Mouse (Mus musculus): Measurements from ENCODE around the gene Zc3h4. TPM values are rescaled to one million over a fixed set of nuclear protein-coding genes. Genes with fewer than 3 reads are reported as not detected.
A peak's percentile ranks its signal among the peaks of the same experiment; 100 is the strongest.
"Not testable (repeated sequence)": the region's sequence is repeated elsewhere in the genome, so short reads cannot be mapped to it uniquely, and the experiment has no call there.

The Zc3h4 gene
- polyA plus RNA-seq (2017; shearing (Covaris generic)) = 10 to 100 TPM; 13.5 to 18.0 TPM

DNA sequence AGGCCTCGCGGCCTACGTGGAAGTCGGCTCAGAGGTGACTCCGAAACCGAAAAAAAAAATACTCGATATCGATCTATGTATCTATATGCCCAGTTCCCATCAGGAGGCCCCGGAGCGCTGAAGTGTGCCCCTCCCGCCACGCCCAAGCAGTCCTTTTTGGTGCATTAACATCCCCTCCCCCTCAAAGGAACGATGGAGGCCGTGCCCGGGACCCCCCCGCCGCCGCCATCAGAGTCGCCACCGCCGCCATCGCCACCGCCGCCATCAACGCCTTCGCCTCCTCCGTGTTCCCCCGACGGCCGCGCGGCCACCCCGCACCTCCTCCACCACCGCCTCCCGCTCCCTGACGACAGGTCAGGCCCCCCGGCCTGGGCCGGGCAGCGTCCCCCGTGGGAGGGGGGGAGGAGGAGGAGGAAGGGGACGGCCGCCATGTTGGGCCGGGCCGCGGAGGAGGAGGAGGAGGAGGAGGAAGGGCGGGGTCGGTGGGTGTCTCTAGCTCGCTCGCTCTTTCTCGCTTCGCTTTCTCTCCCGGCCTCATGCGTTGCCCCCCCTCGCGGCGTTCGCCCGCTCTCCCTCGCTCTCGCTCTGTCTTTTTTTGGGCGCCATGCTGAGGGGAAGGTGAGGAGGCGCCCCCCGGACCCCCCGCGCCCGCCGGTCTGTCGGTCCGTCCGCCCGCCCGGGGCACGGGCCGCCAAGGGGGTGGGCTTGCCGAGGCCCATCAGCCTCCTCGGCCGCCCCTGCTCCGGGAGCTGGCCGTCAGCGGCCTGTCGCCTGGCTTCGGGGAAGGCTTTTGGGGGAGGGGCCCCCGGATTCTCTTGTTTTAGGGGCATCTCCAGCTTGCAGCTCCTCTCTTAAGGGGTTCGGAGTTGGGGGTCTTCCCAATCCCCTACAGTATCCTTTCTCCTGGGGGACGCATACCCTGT is at the start of gene Zc3h4:
Gene Zc3h4 (plus strand): TSS at position 222 of the 923 bp plus-strand sequence.
- ATAC-seq = peak; percentile 22

DNA sequence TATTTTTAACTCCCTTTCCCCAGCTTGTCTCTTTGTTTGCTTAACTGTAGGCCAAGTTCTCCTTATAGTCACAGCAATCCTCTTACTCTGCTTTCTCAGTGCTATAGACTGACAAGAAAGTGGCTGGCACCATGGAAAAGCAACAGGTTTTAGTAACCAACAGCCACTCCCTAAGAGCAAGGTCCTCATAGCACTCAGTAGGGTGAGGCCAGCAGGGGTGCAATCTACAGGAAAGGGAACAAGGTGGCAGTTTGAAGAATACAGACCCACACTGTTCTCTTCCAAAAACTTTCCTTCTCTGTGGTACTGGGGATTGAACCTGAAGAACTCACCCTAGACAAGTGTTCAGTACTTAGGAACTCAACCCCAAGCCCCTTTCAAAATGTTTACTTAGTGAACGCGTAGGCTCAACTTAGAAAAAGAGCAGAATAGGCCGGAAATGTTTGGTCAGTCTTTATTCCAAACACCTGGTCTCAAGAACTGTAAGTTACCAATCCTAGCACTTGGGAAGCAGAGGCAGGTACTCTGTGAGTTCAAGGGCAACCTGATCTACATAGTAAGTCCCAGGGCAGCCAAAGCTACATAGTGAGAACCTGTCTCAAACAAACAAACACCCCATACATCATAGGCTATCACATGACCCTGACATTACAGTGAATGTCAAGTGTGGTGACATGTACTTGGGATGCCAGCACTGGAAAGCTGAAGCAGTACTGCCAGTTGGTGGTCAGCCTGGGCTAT is 44.7 kb upstream of the Zc3h4 start:
- ATAC-seq = no peak

DNA sequence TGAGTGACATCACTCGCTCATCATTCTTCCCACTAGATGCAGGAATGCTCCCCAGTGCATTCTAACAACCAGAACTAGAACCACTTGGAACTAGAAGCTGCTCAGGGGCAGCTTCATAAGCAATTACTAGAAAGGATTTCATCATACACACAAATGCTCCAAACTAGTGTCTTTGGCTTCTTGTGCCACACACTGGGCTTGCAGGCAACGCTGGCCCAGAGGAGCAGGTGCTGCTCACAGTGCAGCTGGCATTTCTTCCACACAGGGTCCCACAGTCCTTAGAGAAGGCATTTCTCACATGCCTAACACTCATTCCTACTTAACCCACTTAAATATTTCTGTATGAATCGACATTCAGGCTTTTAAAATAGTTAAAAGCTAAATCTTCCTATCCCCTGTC is 43.1 kb upstream of the Zc3h4 start:
- ATAC-seq = no peak

DNA sequence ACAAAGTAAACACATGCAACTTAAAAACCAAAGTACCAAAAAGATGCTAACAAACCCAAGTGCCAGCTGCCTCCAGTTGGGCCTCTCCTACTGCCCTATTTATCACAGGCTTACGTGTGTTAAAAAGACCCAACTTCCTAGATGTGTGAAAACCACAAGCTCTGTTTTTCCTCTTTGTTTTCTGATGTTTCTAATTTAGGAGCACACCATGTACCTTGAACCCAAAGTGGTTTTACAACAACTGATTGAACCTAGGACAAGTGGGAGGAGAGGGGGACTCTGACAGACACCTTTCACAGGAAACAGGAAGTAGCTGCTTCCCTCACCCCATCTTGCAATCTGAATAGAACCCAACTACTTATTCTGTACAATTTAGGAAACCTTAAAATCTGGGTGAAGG is 36.4 kb upstream of the Zc3h4 start:
- peak; percentile 91 for ATAC-seq

DNA sequence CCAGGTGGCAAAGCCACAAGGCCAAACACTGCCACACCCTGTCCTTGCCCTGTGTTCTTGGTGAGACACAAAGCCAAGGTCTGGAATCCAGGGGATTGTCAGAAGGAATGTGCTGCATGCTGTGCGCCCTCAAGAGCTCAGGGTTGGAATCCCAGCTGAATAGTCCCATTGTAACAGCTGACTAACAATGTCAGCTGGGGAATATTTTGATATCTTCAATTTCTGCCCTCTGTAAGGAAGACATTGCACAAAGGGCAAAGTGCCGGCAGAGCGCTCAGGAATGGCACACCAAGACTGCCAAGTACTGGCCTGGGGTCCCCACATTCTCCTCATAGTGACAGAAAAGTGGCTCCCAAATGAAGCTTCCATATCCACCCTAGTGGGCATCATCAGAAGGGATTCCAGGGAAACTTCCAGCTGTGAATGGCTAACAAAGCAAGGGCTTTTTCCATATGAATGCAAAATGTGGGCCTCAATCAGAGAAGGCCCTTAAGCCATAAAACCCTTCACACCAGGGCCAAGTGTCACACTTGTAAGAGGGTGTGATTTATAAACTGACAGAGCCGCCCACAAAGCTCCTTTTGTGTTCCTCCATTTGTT is 35.7 kb upstream of the Zc3h4 start:
- no peak for ATAC-seq

DNA sequence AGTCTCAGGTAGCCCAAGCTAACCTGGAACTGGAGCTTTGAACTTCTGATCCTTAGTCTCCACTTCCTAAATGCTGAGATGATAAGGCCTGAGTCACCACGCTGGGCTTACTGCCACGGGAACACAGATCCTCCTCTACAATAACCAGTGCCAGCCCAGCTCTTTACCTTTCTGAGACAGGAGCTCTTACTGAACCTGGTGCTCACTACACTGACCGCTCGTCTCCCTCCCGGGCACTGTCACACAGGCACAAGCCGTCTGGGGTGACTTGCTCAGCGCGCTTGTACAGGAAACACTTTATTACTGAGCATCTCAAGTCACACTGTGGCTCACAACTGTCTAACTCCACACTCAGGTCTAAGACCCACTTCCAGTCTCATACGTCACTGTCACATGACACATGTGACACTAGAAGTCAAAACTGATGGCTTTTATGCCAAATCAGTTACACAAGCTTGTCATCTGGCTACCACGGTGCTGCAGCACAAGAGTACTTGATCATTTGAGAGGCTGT is 34.5 kb upstream of the Zc3h4 start:
- ATAC-seq = no peak

DNA sequence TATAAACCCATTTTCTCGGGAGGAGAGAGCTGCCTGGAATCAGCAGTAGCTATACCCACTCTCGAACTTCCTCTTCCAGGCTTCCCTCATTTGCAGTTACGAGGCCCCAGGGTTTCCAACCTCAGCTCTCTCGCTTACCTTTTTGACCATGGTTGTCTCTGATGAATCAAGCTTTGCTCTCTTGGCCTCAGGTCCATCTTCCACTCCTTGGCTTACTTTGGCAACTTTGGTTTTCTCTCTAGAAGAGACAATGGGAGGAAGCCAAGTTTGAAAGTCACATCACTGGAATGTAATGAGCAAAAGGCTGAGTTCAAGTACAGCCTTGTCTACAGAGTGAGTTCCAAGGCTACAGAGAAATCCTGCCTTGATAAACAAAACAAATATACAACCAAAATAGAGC is 34.0 kb upstream of the Zc3h4 start:
- no peak for ATAC-seq

DNA sequence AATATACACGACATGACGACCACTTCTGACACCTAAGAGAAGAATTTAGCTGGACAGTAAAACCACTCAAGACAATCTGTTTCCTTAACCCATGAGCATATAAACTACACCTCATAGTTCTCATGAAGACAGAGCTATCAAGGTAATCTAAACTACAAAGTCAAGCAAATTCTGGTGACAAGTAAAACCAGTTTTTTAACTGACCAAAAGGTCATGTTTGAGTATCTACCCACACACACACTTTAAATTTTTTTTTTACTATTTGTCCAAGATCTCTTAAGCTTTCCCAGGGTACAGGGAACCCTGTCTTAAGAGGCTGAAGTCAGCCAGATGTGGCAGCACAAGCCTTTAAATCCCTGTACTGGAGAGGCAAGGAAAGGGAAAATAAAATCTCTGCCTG is 31.9 kb upstream of the Zc3h4 start:
- ATAC-seq = no peak

DNA sequence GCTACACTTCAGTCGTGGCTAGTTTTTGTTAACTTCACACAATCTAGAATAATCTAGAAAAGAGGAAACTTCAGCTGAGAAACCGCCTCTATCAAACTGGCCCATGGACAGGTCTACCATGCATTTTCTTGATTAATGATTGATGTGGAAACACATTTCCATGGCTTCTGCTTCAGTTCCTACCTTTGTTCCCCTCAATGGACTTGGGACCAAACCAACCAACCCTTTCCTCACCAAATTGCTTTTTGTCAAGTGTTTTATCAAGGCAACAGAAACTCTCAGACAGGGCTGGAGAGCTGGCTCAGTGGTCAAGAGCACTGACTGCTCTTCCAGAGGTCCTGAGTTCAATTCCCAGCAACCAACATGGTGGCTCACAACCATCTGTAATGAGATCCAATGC is 30.1 kb upstream of the Zc3h4 start:
- ATAC-seq = no peak

DNA sequence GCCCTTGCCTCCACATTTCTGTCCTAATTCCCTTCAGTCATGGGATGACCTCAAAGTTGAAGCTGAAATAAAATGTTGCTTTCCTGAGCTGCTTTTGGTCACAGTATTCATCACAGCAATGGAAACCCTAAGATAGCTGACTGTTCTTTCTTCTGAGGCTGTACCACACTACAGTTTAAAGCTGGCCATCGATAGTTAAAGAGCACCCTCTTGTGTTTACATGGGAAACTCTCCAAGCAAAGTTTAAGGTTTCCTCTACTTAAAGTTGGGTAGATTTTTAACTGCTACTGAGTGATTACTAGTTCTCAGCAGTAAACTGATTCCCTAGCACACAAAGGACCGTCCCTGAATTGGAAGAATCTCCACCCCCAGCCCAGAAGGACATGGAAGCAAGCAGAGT is 27.0 kb upstream of the Zc3h4 start:
- ATAC-seq = peak; percentile 89

DNA sequence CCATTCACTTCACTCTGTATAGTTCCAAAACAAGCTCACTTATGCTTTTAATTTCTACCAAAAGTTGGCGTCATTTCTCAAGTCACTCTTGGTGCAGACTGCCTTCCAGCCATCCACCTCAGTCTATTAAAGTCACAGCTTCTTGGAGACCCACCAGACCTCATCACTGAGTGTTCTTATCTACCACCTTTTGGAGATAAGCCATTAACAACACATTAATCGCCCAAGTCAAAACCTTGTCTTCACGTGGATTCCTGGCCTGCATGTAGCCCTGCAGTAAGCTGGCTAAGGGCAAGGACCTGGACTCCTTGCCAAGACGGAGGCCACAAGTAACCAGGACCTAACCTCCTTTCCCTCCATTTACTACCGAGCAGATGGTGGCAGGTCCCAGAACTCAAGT is 25.7 kb upstream of the Zc3h4 start:
- ATAC-seq = no peak

DNA sequence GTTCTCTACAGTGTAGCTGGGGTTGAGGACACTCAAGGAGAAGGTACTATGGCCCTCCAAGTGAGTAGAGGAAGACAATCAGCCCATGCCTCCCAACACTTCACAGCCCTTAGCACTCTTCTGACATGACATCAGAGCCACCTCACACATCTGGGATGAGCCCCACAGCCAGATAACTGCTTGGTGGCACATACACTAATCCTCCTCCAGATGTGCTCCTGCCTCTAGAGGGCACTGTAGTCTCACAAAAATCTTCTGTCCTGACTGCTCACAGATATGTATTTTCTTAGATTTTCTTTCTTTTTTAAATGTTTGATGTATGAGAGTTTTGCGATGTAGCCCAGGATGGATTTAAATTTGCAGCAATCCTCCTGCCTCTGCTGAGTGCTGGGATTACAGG is 24.2 kb upstream of the Zc3h4 start:
- peak; percentile 74 for ATAC-seq

DNA sequence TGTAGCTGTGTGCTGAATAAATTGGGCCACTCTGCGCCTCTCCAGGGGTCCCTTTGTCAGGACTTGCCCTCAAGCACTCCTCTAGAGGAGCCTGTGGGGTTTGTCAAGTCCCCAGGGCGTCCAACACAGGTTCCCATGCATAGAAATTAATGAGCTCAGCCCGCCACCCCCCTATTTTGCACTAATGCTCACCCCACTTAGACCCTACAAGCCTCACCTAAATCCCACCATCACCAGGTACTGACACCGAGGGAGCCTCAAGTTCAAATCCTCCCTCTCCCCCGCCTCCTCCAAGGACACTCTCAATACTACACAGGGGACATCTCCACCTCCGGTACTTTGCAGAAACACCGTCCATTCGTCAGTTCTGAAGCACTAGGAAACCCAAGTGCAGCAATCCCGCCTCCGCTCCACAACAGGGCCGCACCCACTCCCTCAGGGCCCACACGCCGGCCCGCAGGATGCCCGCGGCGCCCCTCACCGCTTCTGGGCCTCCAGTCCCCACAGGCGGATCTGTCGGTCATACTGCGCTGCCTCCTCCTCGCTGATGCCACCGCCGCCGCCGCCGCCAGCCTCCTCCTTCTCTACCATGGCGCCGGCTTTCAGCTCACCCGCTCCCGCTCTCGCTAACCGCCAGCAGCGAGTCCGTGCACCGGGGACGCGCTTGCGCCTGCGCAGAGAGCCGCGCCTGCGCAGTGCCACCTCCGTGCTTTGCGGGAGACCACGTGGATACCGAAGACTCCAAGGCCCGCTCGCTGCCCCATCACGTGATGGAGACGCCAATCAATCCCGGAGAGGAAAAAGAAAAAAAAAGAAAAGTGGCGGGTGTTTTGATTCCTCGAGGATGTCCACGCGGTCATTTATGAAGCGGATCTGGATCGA is 13.3 kb upstream of the Zc3h4 start, which contains the start of gene Sae1:
Gene Sae1 (minus strand): TSS at position 647 of the 882 bp plus-strand sequence.
- ATAC-seq = peak; percentile 88

DNA sequence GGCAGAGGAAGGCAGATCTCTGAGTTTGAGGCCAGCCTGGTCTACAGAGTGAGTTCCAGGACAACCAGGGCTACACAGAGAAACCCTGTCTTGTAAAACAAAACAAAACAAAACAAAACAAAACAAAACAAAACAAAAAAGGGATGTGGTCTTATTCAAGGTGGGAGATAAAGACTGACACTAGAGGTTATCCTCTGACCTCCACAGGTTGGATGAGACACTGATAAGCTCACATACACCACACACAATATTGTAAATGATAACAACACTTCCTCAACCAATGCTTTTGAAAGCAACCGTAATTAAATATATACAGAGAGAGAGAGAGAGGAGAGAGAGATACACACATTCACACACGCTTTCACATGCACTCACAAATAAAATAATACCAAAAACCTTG is 10.8 kb upstream of the Zc3h4 start:
- not testable (repeated sequence) for ATAC-seq

DNA sequence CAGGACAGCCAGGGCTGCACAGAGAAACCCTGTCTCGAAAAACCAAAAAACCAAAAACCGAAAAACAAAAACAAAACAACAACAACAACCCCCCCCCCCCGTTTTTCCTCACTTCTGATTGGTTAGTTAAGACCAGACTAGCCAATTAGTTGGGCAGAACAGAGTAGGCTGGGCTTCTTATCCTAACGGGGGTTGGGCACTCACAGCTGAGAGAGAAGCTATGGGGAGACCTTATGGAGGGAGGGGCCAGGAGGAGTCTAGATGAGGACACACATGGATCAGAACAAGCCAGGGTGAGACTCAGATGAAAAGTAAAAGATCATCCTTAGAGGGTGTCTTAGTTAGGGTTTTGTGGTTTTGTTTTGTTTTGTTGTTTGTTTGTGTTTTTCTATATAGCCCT is 7.8 kb upstream of the Zc3h4 start:
- ATAC-seq = no peak

DNA sequence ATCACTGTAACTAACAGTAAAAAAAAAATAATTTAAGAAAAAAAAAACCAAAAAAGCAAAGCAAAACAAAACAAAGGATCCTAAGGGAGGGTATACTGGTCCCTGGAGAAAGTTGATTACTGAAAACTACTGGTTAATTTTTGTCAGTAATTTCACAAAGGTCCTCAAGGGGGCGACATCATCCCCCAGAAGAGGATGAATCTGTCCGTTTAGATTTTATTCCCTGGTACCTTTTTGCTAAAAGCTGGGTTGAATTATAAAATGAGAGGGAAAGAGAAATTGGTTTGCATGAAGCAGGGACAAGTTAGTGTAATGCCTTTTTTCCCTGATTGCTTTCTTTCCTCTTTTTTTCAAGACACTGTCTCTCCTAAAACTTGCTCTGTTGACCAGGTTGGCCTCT is 4.8 kb upstream of the Zc3h4 start:
- no peak for ATAC-seq

DNA sequence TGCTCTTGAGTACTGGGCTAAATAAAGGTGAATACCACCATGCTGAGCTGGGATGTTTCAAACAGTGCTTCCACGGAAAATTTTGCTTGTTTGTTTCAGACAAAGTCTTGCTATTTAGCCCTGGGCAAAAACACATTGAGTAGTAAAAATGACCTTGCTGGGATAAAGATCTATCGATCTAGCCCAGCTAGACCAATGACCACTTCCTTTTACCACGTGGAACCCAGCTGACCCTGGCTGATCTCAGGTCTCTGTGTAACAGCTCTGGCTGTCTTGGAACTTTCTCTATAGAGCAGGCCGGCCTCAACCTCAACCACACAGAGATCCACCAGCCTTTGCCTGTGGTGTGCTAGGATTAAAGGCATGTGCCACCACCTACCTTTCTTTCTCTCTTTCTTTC is 3.2 kb upstream of the Zc3h4 start:
- no peak for ATAC-seq

DNA sequence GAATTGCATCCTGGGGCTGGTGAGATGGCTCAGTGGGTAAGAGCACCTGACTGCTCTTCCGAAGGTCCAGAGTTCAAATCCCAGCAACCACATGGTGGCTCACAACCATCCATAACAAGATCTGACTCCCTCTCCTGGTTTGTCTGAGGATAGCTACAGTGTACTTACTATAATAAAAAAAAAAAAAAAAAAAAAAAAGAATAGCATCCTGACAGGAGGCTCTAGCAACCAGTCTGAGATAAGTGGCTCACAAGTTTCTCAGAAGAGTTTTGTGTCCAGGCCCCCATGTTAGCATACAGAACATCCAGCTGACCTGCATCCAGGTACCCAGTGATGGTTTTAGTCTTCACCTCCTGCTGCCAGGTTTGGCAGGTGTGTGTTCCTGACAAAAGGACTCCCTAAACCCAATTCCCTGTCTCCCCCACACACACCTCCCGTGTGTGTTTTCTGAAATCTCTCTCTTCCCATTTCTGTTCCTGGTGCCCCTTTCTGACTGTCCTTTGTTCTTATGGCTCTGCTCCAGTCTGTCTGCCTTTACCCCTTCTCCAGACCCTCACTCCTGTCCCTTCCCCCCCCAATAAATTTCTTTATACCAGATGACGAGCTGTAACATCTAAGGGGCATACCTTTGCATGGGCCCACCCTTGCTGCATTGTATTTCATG is 2.2 kb upstream of the Zc3h4 start:
- no peak for ATAC-seq

DNA sequence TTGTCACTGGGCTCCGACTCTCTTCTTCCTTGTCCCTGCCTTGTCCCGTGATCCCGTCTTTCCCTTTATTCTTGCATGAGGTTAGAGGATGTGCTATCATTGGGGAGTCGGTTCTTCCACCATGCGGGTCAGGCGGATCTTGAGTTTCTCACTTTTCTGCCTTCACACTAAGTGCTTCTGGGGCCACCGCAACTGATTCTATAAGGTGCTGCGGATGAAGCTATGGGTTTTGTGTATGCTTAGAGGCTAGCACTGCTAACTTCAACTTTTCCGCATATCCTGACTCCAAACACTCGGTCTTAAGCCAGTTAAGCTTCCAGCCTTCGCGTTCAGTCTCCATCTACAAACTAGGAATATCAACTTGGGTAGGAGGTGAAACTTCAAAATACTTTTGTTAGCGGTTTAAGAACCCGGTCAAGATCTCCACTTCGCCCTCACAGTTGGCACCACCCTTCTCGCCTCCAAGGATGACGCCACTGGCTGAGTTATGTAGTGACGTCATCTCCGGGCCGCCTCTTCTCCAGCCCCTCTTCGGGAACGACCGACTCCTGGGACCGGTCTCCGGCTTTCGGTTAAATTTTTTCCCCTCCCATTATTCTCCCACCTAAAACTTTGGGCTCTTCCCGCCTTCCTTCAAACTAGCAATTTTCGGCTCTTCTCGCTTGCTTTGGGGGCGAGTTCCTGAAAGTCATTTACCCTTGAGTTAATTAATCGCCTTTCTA is 1.5 kb upstream of the Zc3h4 start:
- peak; percentile 49 for ATAC-seq

DNA sequence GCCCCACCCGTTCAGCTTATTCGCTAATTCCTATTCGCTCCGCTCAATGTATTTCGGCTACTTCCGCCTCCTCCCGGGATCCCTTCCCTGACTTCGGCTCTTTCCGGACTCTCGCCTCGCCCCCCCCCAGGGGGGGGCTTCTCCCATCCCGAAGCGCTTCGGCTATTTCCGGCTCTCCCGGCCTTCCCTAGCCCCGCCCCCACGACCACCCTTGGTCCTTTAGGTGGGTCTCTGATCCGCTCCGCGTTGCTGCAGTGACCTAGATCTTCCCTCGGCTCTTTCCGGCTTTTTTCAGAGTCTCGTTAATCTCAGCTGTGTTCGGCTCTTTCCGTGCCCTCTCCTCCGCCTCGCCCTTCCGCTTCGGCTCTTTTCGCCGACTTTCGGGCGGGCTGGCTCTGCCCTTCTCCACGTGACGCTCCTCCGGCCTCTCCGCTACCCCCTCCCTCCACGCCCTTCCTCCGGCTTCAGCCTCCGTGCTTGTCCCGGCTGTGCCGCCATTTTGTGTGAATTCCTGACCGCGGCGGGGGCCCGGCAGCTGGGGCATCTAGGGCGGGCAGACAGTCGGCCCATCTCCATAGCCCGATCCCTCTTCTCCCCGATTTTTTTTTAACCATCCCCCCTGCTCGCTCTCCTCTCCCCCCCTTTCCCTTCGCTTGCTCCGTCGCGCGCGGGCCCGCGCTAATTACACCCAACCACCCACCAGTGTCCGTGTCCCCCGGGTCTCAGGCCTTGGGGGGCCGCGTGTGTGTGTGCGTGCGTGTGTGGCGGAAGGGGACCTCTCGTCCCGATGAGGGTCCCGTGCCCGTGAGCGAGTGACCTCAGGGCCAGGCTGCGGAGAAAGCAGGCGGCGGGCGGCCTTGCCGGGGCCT is 656 bp upstream of the Zc3h4 start:
- ATAC-seq = peak; percentile 79

Data from CD4-positive, CD25-positive, alpha-beta regulatory T cell, adult 4 months (primary cell).